Mouse (Mus musculus) frontal cortex, postnatal 25 days (tissue): ENCODE results near the gene Pelp1.
"Not testable (repeated sequence)": the region's sequence is repeated elsewhere in the genome, so short reads cannot be mapped to it uniquely, and the experiment has no call there.

Experiments used
- DNase-seq, 2 experiments: peaks; one replicate each; pipeline ENCODE4 v3.0.0; 2022; ENCODE audit warnings: low spot score in 2 of 2

The Pelp1 gene

GRCm38 (mm10) chr11:70426598-70426997 is 16.8 kb upstream of the Pelp1 start:
- DNase-seq: not testable (repeated sequence)

DNA sequence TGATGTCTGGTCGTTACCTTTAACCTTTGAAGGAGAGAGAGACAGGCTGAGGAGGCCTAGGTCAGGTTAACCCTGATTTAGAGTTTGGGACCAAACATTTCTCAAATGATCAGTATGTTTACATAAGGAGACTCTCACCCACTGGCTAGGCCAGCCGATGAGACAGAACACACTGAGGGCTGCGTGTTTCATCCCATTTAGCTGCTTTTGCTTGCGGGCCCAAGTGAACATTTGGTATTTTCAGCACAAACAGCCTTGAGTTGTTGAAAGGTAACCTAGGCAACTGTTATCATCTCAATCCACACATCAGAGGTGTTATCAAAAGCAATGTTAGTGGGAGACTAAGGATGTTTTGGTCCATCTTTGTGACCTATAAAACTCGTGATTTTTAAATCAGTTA is 9.7 kb upstream of the Pelp1 start:
- DNase-seq: no peak

GRCm38 (mm10) chr11:70418199-70418598 is 8.4 kb upstream of the Pelp1 start:
- no peak for DNase-seq

- DNase-seq: peak; percentile 49 to 68
These were observed 4.1 kb upstream of the Pelp1 start for GRCm38 (mm10) chr11:70413961-70414360.

- DNase-seq: no peak
These were observed 2.8 kb upstream of the Pelp1 start for GRCm38 (mm10) chr11:70412591-70412990.

DNA sequence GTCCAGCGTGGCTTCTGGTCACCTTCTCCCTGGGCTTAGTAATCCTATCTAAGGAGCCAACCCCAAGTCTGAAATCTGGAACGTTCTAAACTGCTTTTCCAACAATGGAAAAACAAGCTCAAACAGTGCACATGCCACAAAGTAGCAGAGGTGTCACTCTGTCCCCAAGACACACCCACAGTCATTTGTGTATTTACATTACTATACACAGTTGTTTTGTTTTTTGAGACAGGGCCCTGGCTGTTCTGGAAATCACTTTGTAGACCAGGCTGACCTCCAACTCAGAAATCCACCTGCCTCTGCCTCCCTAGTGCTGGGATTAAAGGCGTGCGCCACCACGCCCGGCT is 439 bp upstream of the Pelp1 start:
- DNase-seq: no peak

DNA sequence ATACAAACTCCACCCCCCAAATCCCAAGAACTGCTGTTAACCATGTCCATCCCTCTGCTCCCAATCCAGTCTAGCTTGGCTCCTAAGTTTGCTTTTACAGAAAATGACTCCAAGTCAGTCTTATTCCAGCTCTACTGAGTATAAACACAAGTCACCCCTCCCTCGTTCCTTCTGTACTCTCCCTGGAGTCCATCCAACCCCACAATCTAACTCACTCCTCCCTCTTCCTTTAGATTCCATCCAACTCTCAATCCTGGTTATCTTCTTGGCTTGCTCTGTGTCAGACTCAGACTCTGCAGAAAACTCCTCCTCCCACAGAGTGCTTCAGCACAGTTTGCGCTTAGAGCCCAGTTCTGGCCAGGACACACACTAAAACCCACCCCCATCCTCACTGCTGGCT is 6.2 kb downstream of the Pelp1 start:
- no peak for DNase-seq

DNA sequence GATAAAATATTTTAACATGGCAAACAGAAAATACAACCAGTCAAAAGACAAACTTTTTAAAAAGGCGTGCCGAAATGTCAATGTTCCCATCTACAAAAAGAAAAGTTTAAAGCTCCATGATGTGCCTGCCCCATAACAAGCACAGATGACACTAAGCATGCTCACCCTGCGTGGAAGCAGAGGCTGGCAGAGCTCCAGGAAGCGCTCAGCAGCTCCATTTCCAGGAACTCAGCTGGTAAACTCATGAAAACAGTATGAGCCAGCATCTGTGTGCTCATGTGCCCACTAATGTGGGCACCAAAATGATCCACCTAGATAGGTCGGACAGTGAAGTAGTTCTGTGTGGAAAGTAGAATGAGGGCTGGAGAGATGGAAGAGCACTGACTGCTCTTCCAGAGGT is 20.4 kb downstream of the Pelp1 start:
- no peak for DNase-seq

DNA sequence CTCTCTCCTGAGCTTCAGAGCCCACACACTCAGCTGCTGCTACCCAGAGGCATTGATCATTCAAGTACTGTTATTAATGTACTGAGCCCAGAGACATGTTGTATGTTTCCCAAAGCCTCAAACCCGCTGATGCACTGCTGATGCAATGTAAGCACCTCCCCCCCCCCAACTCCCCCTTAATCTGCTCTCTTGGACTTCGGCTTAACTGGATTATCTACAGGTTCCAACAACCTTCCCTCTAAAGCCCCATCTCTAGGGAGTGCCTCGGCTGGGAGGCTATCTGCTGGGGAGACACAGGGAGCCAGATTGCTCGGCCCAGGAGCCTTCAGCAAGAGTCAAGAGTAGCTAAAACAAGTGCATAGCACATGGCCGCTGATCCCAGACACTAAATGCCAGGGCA is 22.4 kb downstream of the Pelp1 start:
- no peak for DNase-seq

DNA sequence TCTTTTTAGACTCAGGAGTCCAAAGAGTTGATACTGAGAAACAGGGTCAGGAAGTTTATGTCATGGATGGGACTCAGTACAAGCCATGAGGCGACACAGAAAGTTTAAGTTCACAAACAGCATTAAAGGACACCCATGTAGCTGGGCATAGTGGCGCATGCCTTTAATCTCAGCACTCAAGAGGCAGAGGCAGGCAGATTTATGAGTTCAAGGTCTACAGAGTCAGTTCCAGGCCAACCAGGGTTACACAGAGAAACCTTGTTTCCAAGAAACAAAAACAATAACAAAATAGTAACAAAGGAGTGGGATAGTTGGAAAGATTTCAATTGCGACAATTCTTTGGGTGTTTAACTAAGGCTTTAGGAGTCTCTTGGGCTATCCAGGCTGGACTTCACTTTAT is 25.7 kb downstream of the Pelp1 start:
- no peak for DNase-seq

DNA sequence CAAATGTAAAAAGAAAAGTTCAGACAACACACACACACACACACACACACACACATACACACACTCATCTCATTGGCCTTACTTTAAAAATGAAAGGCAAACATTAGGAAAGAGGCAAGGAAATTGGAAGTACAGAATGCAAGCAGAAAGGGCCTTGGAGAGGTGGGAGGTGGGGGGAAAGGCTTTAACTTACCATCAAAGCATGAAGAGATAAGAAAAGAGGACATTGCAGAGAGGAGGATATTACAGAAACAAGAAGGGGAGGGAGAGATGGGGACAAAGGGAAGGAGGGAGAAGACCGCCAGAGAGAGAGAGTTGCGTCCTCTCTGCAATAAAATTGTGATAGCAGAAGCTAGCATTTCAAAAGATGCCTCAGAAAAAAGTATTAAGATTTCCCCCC is 28.5 kb downstream of the Pelp1 start:
- no peak for DNase-seq

DNA sequence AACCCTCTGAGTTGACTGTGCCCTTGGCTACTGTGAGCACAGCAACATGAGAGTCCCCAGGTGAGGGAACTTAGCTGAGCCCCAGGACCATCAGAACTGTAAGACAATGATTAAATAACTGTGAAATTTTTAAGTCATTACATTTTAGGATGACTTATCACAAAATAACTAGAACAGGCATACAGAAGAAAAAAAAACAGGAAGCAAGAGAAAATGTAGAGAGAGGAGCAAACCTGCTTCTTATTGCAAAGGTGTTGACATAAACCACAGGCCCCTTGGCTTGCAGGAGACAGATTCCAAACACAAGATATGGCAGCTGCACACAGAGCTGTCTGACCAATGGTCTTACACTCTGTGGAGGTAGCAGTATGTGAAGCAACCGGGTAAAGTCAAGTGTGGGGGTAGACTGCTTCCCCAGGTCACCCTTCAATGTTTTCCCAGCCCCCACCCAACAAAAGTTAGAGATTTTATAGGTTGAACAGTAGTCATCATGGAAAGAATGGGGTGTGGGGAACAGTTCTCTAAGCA is 29.3 kb downstream of the Pelp1 start:
- no peak for DNase-seq

- DNase-seq: no peak
These were observed 33.8 kb downstream of the Pelp1 start for GRCm38 (mm10) chr11:70376054-70376453.

DNA sequence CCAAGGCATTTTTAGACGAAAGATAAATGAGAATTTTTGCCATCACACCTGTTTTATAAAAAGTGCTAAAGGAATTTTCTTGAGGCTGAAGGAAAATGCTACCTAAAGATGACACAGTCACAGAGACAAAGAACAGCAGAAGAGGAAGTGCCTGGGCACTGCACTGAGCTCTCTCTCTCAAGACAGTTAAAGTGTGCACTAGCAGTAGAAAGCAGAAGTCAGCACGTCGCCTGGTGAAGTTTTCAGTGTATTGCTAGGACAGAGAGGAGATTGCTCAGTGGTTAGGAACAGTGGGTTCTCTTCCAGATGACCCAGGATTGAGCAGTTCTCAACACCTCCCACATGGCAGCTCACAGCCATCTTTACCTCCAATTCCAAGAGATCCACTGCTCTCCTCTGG is 35.5 kb downstream of the Pelp1 start:
- no peak for DNase-seq

DNA sequence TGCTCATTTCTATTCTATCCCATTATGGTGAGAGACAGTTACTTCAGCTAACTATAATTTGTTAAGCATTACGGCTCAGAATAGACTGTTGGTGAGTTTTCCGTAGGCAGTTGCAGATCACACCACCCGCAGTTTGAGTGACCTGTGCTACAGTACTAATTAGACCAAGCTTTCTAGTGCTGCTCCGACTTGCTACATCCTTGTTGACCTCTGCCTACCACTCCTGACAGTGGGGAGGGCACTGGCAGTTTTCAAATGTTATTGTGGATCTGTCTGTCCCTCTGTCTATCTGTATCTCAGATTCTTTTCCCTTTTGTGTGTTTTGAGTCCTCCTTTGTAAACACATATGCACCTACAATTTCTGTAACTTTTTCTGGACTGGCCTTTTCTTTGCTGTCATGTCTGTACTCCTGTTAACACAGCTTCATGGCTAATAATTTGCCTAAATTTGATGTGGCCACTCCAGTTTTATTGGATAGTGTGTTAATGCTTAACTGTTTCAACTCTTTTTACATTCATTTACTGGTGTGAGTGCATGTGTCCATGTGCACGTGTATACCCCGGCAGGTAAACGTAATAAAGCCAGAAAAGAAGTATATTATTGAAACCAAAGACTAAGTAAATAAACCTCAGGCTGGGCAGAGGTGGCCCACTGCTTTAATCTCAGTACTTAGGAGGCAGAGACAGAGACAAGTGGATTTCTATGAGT is 36.8 kb downstream of the Pelp1 start:
- no peak for DNase-seq

DNA sequence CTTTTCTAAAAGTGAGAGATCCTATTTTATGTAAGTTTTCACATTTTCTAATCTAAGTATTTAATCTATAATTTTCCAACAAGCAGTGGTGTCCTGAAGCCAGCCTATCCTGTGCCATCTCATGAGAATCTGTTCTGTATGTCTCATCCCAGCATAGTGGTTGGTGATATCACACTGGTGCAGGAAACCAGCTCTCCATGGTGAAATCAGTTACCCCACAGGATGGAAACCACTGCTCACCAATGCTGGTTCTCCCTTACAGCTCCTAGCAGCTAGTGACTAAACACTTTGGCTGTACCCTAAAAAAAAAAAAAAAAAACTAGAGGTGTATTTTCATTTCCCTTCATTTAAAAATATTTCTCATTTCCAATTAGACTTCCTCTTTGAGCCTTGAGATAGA is 37.4 kb downstream of the Pelp1 start:
- no peak for DNase-seq

DNA sequence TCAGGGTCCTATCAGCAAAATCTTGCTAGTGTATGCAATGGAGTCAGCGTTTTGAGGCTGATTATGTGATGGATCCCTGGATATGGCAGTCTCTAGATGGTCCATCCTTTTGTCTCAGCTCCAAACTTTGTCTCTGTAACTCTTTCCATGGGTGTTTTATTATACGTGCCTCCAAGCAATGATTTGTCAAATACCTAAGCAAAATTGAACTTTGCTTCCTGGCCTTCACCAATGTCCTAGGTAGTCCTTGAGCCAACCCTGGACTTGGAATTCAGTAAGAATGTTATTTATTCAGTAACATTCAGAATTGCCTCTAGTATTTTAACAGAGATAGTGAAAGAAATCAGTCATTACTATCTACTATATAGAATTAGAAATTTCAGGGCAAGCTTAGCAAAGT is 41.2 kb downstream of the Pelp1 start:
- not testable (repeated sequence) for DNase-seq

DNA sequence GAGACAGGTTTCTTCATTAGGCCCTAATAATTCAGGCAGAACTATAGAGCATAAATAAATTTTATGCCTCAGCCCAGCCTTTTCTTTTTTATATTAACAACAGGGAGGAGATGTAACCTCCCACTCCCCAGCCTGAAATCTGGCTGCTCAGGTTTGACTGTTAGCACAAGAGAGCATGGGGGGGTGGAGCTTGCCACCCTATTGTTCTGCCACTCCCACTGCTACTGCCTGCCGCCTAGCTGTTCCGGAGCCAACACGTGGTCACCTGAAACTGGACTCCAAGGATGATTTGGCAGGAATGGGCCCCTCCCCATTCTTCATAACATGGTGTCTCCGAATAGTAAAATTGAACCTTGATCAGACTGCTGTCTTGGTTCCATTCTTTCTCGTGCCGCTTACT is 42.1 kb downstream of the Pelp1 start:
- DNase-seq: not testable (repeated sequence)

GRCm38 (mm10) chr11:70351868-70352267 is 58.0 kb downstream of the Pelp1 start, which contains the start of gene Alox15:
Gene Alox15, minus strand, starts transcription at chr11:70352031.
- DNase-seq: no peak

GRCm38 (mm10) chr11:70348630-70349029 is 61.2 kb downstream of the Pelp1 start:
- no peak for DNase-seq

DNA sequence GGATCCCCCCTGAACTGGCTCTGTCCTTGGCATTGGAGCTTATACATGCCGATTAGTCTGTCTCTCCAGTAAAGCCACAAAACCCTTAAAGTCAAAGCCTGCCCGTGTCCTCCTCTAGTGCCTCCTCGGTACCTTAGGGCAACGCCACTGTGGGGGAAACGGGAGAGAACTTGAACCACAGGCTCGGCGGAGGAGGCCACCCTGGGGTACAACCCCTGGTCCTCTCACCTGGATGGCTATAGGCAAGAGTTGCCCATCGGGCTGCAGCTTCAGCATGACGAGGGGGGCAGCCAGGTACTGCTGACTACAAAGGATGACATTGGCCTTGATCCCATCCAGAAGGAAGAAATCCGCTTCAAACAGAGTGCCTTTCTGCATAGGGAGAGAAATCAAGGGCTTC is 62.0 kb downstream of the Pelp1 start:
- DNase-seq: no peak

GRCm38 (mm10) chr11:70345546-70345945 is 64.3 kb downstream of the Pelp1 start:
- DNase-seq: no peak

GRCm38 (mm10) chr11:70345061-70345460 is 64.8 kb downstream of the Pelp1 start:
- DNase-seq: no peak
